Mouse (Mus musculus) gastrocnemius, adult 8-10 months (tissue): Measurements from ENCODE around the gene Mfsd6l. TPM values are rescaled to one million over a fixed set of nuclear protein-coding genes. Genes with fewer than 3 reads are reported as not detected.

Experiments
- DNase-seq, 2 experiments: peaks; one replicate each; pipeline ENCODE4 v3.0.0; 2022; ENCODE audit warnings: low spot score in 2 of 2
- total RNA-seq, 4 experiments: library from RNA; stranded (reverse); gene quantifications; 2 replicates each; pipeline ENCODE4 v1.2.4; 2022

Mfsd6l gene
- total RNA-seq, 4 experiments from 2014 or later: not detected

GRCm38 (mm10) chr11:68602200-68602931, 46.4 kb downstream of the Mfsd6l start:
- no peak for DNase-seq

- DNase-seq: no peak
These were observed 51.1 kb downstream of the Mfsd6l start for GRCm38 (mm10) chr11:68607046-68607445.

Other genes with a start within 250 kb of the Mfsd6l start
- 1 to 10 TPM; 2.7 to 6.6 (median 4.9) TPM for gene Ntn1, start 155.4 kb upstream of the Mfsd6l start, total RNA-seq
- gene Pik3r5, start 124.1 kb upstream of the Mfsd6l start, total RNA-seq: under 1 TPM; 0.22 to 0.56 (median 0.43) TPM
- 1 to 10 TPM in 1 of 4 experiments, under 1 TPM in 3; 0.58 to 1.2 (median 0.74) TPM for gene Pik3r6, start 53.2 kb upstream of the Mfsd6l start, total RNA-seq
- gene Ccdc42, start 30.8 kb downstream of the Mfsd6l start, total RNA-seq: not detected
- gene Myh10, start 135.4 kb downstream of the Mfsd6l start, total RNA-seq: 10 to 100 TPM; 13.2 to 20.4 (median 15.8) TPM